Mouse (Mus musculus) gastrocnemius, postnatal 14 days (tissue): ENCODE measurements around the gene Sirt7. TPM values are rescaled to one million over a fixed set of nuclear protein-coding genes. Genes with fewer than 3 reads are reported as not detected.
A peak's percentile ranks its signal among the peaks of the same experiment; 100 is the strongest.

ENCODE experiments used
- DNase-seq: peaks from one replicate; pipeline ENCODE4 v3.0.0; 2021; ENCODE audit warnings: mixed read lengths
- intact Hi-C: fragments of 180-260 bp; cut with DNase I; formaldehyde crosslinking; loops from one replicate; pipeline ENCODE4 v1.15.1; 2025; ENCODE audit warnings: low total_unique reads
- long read RNA-seq, 2 experiments: library from polyadenylated mRNA; stranded (forward); transcript quantifications; one replicate each; pipeline ENCODE4 v2.0.0; 2021
- total RNA-seq, 2 experiments: library from RNA; stranded (reverse); gene quantifications; 2 replicates each; pipeline ENCODE4 v1.2.3; 2021

Sirt7 gene
- total RNA-seq = 1 to 10 TPM; 5.2 to 5.4 TPM
- long read RNA-seq, experiment 1, transcript Sirt7-201 (10 exons, 1,727 nt) = major isoform, 8 of 10 reads
- long read RNA-seq, experiment 1, partial matches to known transcripts = 1 of 10 reads
- long read RNA-seq, experiment 1, other reads (novel, unspliced or antisense) = 1 of 10 reads
- long read RNA-seq, experiment 2, partial matches to known transcripts = 0 of 2 reads
- long read RNA-seq, experiment 2, other reads (novel, unspliced or antisense) = 2 of 2 reads

GRCm38 (mm10) chr11:120625152-120625775 is at the start of gene Sirt7:
TSS of gene Sirt7 (minus strand) at chr11:120625240.
- DNase-seq = no peak
- intact Hi-C loops = no loop called here

DNA sequence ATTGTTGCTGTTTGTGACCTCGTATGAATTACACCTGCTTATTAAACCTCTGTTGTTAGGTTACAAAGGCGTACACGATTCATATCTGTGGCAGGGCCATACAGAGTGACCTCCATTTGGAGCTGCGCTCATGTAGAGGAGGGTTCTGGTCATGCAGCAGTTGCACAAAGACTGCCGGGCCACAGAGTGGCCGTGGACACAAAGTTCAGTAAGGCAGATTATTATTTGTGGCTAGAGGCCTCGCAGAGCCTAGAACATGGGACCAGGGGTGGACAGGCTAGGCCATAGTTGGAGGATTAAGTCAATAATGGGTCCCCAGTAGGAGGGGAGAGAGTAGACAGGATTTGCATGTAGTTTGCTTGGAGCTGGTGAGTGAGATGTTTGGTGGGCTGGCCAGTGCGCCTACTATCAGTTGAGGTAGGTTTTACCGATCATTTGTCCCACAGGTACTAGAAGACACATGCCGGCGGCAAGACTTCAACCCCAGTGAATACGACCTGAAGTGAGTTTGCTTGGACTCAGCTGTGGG is 48.6 kb upstream of the Sirt7 start:
- no peak for DNase-seq
- intact Hi-C loops = no loop called here

- DNase-seq = peak; percentile 98
- intact Hi-C loops = no loop called here
Measured at GRCm38 (mm10) chr11:120672687-120673593, 47.9 kb upstream of the Sirt7 start, which contains the start of gene Aspscr1. TSS of gene Aspscr1 (plus strand) at chr11:120672973.

DNA sequence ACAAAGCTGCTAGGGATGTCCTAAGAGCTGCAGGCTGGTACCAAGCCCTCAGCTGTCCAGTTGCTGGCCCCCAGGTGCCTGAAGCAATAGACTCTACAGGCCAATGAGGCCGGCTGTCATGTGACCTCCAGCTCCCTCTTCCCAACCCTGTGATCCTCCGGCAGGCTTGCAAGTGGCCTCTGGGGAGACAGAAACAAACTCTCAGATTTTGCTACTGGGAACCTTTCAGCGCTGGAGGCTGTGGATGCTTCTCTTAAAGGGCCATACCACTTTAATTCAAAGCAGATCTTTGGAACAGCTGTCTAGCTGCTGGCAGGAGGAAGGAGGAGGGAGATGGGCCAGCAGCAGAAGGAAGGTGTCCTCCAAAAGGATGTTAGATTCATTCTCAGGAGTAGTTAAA is 41.6 kb upstream of the Sirt7 start:
- intact Hi-C loops = no loop called here
- no peak for DNase-seq

GRCm38 (mm10) chr11:120665406-120665805 is 40.4 kb upstream of the Sirt7 start:
- intact Hi-C loops = no loop called here
- peak; percentile 44 for DNase-seq

GRCm38 (mm10) chr11:120663714-120664113 is 38.7 kb upstream of the Sirt7 start:
- intact Hi-C loops = no loop called here
- DNase-seq = no peak

DNA sequence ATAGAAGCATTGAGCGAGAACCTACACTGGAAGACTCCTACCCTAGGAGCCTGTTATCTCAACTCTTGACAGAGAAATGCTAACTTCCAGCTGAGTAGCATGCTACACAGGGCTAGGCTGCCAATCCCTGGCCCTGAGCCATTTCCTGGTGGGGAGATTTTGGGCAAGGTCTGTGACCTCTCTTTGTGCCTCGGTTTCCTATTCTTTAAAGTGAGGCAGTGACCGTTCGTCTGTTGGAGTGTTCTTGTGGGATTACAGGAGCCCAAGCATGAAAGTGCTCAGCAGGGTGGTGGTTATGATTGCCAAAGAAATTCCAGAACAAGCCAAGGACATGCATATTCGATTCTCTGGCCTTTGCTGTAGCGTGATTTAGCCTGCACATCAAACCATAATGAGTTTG is 37.7 kb upstream of the Sirt7 start:
- DNase-seq = no peak
- intact Hi-C loops = no loop called here

DNA sequence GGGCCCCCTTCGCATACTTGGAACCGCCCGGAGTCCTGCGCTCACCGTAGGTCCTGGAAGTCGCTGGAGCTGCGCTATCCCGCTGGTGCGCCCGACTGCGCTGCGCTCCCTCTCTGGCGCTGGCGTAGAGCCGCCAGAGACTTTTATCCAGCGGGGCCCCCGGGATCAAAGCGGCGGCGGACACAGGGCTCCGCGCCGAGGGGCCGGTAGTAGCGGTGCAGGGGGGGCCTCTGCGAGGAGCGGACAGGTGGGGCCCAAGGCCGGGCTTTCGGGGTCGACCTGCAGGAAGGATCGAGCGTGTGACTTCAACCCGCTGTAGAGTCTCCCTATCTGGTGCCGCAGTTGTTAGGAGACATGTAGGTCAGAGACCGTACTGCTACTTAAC is 36.0 kb upstream of the Sirt7 start, which contains the start of gene Notum:
Gene Notum (minus strand): TSS at position 100 of the 385 bp plus-strand sequence.
- intact Hi-C loops = loop anchor here (2.0 kb wide), 1 partner anchor 50 kb away; no protein-coding TSS in a partner anchor

DNA sequence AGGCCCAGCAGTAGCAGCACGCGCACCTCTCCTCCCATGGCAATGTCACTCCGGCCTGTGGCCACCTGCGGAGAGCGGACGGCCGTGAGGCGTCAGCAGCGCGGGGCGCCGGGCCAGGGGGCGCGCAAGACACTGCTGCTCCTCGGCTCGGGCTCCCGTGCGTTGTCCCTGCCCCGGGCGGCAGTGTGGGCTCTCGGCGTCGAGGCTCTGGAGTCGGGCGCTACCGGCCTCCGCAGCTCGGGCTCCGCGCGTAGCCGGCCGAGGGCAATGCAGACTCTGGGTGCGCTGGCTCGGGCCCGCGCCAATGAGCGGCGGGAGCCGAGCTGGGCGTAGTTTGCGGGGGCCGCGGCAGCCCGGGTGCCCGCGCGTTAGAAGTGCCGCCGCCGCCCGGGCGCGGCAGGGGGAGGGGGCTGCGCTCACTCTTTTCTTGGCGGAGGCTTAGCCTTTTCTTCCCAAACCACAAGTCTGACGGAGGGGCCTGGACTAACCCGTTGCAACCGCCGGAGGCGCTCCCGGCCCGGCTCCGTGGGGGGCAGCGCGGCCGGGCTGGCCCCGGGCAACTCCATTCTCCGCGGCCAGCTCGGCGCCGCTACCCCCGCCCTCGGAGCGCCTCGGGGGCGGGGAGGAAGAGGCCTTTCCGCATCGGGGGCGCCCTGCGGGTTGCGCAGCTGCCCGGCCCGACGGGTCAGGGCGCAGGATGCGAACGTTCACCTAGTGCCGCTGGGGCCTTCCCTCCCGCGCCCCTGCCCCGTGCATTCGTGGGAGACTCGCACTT is 35.4 kb upstream of the Sirt7 start:
- peak; percentile 54 for DNase-seq

More for the DNA sequence above, 36.0 kb upstream of the Sirt7 start, which contains the start of gene Notum:
- no peak for DNase-seq

DNA sequence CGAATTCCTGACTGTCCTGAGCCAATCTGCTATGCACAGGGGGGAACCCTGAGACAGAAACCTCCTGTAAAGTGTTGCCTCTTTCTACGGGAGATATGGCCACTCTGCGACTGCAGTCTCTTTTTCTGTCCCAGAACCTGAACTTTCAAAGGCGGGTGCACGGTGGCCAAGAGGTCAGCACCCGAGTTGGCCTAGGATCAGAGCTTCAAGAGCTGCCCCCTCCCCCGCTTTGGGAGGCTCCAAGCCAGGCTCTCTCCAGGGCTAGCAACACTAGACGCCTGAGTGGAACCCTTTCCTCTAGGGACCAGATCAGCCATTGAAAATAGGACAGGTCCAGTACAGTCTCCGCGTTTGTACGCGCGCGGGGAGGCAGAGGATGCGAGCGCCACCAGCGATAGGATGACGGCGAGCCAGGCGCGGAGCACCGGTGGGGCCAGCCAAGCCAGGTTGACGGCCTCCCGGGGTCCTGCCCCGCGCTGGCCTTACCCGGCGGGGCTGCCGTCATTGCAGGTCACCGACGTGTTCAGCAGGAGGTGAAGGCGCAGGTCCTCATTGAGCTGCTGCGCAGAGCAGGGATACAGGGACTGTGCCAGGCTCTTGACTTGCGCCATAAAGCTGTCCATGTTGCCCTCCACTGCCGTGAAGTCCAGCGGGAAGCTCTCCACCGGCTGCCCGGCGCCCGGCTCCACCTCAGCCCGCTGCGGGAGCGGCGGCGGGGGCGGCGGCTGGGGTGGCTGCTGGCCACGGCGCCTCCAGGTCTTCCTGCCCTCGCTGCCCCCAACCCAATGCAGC is 34.7 kb upstream of the Sirt7 start:
- intact Hi-C loops = loop anchor here (2.0 kb wide), 1 partner anchor 51 kb away; no protein-coding TSS in a partner anchor
- no peak for DNase-seq

More for the DNA sequence above, 35.4 kb upstream of the Sirt7 start:
- intact Hi-C loops = loop anchor here (2.0 kb wide), 1 partner anchor 50 kb away; no protein-coding TSS in a partner anchor

DNA sequence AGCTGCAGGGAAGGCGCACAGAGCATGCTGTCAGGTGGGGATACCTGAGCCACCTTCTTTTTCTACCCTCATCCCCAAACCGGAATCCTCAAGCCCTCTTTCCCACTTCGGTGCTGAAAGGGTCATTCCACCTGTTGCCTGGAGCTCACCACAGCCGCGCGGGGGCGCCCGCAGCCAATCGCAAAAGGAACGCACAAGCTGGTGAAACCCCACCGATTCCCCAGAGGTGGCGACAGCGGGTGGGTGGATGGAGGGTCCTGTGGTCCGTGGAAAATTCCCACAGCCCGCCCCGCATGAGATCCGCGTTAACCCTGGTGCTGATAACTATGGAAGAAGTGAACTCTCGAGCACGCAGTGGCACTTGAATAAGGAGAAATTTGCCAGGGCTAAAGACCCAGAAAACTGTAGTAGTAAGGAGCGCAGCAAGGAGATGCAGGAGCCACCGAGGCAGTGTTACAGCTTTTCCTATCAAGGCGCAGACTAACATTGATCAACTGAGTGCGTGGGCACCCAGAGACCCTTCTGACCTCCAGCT is 33.9 kb upstream of the Sirt7 start:
- DNase-seq = peak; percentile 82
- intact Hi-C loops = no loop called here

DNA sequence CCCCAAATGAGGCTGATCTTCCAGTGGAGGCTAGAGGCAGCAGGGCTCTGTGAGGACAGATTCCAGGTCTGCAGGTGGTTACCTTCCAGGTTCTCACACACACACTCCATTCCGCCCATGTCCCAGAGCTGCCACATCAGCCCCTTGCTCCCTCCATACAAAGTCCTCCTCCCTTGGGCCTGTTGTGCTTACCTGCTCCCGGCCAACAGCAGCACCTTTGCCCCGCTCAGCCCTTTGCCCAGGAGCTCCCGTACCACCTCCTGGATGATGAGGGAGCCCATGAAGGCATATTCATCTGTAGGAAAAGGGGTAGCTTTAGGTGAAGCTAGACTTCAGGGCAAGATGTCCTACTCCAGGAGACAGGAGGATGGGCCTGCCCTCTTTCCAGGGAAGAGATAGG is 32.3 kb upstream of the Sirt7 start:
- DNase-seq = no peak
- intact Hi-C loops = no loop called here

DNA sequence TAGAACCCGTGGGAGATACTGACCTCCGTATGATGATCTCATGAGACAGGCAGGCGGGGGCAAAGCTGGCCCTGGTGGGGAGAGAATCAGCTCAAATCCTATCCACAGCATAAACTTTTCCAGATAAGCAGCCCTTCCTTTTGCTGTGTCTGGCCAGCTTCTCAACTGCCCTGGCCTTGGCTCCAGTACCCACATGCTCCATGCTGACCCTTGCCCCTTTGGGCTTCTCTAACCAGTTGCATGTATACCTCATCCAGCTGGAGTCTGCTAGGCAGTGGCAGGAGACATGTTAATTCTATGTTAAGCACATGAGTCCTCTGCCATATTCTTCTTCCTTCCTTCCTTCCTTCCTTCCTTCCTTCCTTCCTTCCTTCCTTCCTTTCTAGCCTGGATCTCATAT is 29.7 kb upstream of the Sirt7 start:
- DNase-seq = no peak
- intact Hi-C loops = no loop called here

DNA sequence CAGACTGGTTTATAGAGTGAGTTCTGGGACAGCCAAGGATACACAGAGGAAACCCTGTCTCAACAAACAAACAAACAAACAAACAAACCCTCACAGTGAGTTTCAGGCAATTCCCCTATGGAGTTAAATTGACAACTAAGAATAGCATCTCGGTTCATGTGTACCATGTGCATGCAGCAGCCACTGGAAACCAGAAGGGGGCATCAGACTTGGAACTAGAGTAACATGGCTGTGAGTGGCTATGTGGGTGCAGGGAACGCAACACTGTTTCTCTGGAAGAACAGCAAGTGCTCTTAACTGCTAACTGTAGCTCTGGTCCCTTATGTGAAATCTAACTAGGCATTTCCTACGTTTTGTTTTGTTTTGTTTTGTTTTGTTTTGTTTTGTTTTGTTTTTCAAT is 26.8 kb upstream of the Sirt7 start:
- intact Hi-C loops = no loop called here
- no peak for DNase-seq

- no peak for DNase-seq
- intact Hi-C loops = no loop called here
Measured at GRCm38 (mm10) chr11:120648001-120648476, 23.0 kb upstream of the Sirt7 start, which contains the start of gene Myadml2. TSS of gene Myadml2 (minus strand) at chr11:120648158.

- intact Hi-C loops = no loop called here
- no peak for DNase-seq
Measured at GRCm38 (mm10) chr11:120647047-120647830, 22.2 kb upstream of the Sirt7 start.

DNA sequence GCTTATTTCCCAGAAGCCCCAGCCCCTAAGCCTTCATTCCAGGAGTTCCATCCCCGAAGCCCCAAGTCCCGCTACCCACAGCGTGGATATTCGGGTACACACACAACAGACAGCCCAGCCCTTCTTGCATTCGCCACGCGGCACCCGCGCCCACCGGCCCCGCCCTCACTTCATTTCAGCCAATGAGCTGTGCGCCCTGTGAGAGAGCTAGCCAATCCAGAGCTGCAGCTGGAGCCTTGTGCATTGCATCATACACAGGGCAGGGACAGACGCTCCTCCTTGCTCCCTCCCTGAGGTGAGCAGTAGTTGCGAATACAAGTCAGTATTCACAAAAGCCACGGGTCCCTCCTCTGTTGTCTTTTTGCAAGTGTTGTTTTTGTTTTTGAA is 18.6 kb upstream of the Sirt7 start, which contains the start of gene Pycr1:
Gene Pycr1 (minus strand): TSS at position 169 of the 387 bp plus-strand sequence.
- peak; percentile 94 for DNase-seq
- intact Hi-C loops = no loop called here
